Mouse (Mus musculus) splenic B cell, adult 2 months (primary cell): Measurements from ENCODE around the gene Ndufaf3.
A peak's percentile ranks its signal among the peaks of the same experiment; 100 is the strongest.

ENCODE experiments used
- DNase-seq: peaks from one replicate; pipeline ENCODE4 v3.0.0-alpha.2; 2011; ENCODE audit warnings: low read depth, low spot score
- H3K27me3 ChIP-seq: 2 replicates; pipeline ENCODE4 v1.6.1; 2012; ENCODE audit warnings: mild to moderate bottlenecking, low read length, moderate library complexity, mixed read lengths; ENCODE audit not compliant: control insufficient read depth, poor library complexity, insufficient read depth, severe bottlenecking
- H3K36me3 ChIP-seq: 2 replicates; pipeline ENCODE4 v1.6.1; 2012; ENCODE audit warnings: mild to moderate bottlenecking, low read length, moderate library complexity, mixed read lengths; ENCODE audit not compliant: control insufficient read depth, poor library complexity, insufficient read depth, severe bottlenecking

Gene Ndufaf3

DNA sequence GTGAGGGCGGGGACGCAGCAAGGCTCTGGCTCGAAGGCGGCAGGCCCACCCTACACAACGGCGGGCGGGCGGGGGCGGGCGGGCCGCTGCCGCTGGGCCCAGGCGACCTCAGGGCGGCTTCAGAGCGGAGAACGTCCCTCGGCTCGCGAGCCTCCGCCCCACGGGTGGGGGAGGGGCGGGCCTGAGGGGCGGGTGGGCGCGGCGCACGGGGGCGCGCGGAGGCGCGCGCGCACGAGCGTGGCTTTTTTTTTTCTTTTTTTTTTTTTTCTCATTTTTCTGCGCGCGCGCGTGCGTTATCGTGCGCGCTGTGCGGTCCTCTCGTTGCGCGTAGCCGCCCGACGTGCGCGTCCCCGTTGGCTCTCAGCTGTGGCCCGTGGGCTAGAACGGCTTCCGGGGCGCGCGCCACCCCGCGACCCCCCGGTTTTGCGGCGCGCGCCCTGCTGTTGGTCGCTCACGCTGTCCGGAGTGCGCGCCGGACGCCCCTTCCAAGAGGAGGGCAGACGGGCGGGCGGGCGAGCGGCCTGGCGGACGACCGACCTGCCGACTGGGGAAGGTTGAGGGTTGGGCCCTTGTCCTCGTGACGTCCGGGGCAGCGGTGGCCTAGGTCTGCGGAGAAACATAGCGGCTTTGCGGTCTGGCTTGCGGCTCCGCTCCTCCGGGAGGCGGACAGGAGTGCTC, 49.8 kb downstream of the Ndufaf3 start:
- DNase-seq, result peak; percentile 82
- peaks cover 9% of the 10 kb centered on the region for H3K36me3 ChIP-seq
- no peaks in the 10 kb centered on the region for H3K27me3 ChIP-seq

DNA sequence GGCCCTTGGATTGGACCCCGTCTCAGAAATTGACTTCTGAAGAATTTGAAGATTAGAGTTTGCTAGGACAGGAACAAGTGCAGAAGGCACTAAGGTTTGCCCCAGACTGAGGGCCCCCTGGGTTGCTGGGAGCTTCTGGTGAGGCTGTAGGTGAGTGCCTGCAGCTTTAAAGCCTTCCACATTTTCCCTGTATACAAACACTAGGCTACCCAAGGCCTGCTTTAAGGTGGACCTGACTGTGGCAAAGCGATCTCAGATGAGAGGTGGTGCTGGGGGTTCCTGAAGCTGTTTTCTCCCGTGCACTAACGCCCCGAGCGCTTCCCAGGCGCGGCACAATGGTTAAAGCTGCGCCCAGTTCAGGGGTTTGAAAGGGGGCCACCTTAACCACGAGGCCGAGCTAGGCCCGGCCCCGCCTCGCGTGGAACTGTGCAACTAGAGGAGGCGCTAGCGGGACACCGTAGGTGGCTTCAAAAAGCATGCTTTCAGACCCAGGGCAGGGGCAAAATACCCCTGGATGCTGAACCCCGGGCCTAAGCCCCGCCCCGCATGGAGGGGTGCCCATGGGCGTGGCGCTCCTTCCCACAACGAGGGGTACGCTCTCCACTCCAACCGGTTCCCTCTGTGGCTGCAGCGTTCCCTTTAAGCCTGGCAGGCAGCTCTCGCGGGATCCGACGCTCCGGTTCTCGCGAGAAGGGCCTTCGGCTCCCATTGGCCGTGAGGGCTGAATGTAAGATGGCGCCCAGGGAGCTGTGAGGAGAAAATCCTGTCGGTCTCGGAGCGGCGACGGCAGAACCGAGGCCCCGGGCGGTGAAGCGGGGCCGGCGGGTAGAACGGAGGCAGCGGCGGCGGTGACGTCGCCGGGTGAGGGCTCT, 50.6 kb downstream of the Ndufaf3 start, which contains the start of gene Qrich1:
Gene Qrich1, plus strand, starts transcription at position 427 of the 872 bp plus-strand sequence.
- Histone ChIP-seq H3K27me3 (no peaks in the 10 kb centered on the region), H3K36me3 (peaks cover 15% of the 10 kb centered on the region)
- peak; percentile 97 for DNase-seq
